Comparison of ENCODE assay signal across 15 mouse cellular contexts in genomic region chr1:25082377-25082776, GRCm38 (mm10).
DNase-seq lines count a peak whose midpoint lies in the region; ATAC-seq lines count a peak whose summit lies in the region.
"Had no signal": no experiment of that assay in that cellular context is flagged by ENCODE, and none has a peak within 500 bp of the region (broad histone marks: within the 10 kb centered on the region; RNA-seq: fewer than 3 reads in every experiment).

No protein-coding gene starts in this region.

- 61% methylated on average over 8 of the region's 8 CpGs for WGBS in forebrain, embryonic 13.5 days
- 77% methylated on average over 8 of the region's 8 CpGs for WGBS in forebrain, embryonic 10.5 days
- 54% methylated on average over 8 of the region's 8 CpGs for WGBS in neural tube, embryonic 15.5 days

- ATAC-seq in forebrain, embryonic 13.5 days: 0 out of 2 replicates have a peak, but pooled peaks have one; percentile 59
- ATAC-seq in neural tube, embryonic 15.5 days (ENCODE audit: low FRiP score): peak; percentile 61; the same call in 1 of the 2 replicates
- ATAC-seq: activated CD4-positive, CD25-positive, alpha-beta regulatory T cell, adult 4 months; intestine, embryonic 15.5 days had no signal

- no peak for DNase-seq in forebrain, embryonic 10.5 days (ENCODE audit: extremely low spot score, low spot score)
- DNase-seq in neural tube, embryonic 10.5 days (ENCODE audit: extremely low spot score, low spot score): no peak
- peak; percentile 48 to 66 for DNase-seq in left cerebral cortex, adult 9 months (ENCODE audit: low spot score in 2 of 2)
- peak; percentile 51 to 69 for DNase-seq in right cerebral cortex, postnatal 36 days (ENCODE audit: low spot score in 2 of 2)
- DNase-seq in cerebellum, postnatal 10 days: no peak
- no peak for DNase-seq in cerebellum, postnatal 36 days
- DNase-seq: kidney, postnatal 36 days; liver, embryonic 13.5 days had no signal

- no peak overlapping the region for H3K4me2 ChIP-seq in forebrain, embryonic 13.5 days
- no peak overlapping the region for H3K4me2 ChIP-seq in neural tube, embryonic 15.5 days
- H3K4me2 ChIP-seq: embryonic facial prominence, embryonic 13.5 days; heart, embryonic 12.5 days; intestine, embryonic 15.5 days; liver, embryonic 13.5 days had no signal

- no peak overlapping the region for H3K27ac ChIP-seq in forebrain, embryonic 13.5 days
- no peak overlapping the region for H3K27ac ChIP-seq in forebrain, embryonic 10.5 days
- no peak overlapping the region for H3K27ac ChIP-seq in neural tube, embryonic 15.5 days (replicated peaks)
- H3K27ac ChIP-seq: embryonic facial prominence, embryonic 13.5 days; intestine, embryonic 15.5 days; liver, embryonic 13.5 days; macrophage had no signal

- no peaks in the 10 kb centered on the region for H3K9me3 ChIP-seq in forebrain, embryonic 13.5 days (replicated peaks)
- H3K9me3 ChIP-seq in forebrain, embryonic 10.5 days: no peaks in the 10 kb centered on the region
- H3K9me3 ChIP-seq in neural tube, embryonic 15.5 days (replicated peaks): no peaks in the 10 kb centered on the region
- H3K9me3 ChIP-seq: embryonic facial prominence, embryonic 13.5 days; heart, embryonic 12.5 days; intestine, embryonic 15.5 days; liver, embryonic 13.5 days had no signal

- H3K4me1 ChIP-seq in forebrain, embryonic 13.5 days: peaks cover 22% of the 10 kb centered on the region
- H3K4me1 ChIP-seq in forebrain, embryonic 10.5 days: peaks cover 33% of the 10 kb centered on the region
- peaks cover 15% of the 10 kb centered on the region for H3K4me1 ChIP-seq in neural tube, embryonic 15.5 days
- H3K4me1 ChIP-seq: intestine, embryonic 15.5 days; liver, embryonic 13.5 days had no signal

- H3K9ac ChIP-seq in forebrain, embryonic 13.5 days: no peak overlapping the region
- H3K9ac ChIP-seq in neural tube, embryonic 15.5 days (replicated peaks): no peak overlapping the region
- H3K9ac ChIP-seq: embryonic facial prominence, embryonic 13.5 days; heart, embryonic 12.5 days; intestine, embryonic 15.5 days; liver, embryonic 13.5 days had no signal

- no peaks in the 10 kb centered on the region for H3K27me3 ChIP-seq in forebrain, embryonic 13.5 days
- H3K27me3 ChIP-seq in forebrain, embryonic 10.5 days (ENCODE audit: poor library complexity, severe bottlenecking): no peaks in the 10 kb centered on the region
- no peaks in the 10 kb centered on the region for H3K27me3 ChIP-seq in neural tube, embryonic 15.5 days (replicated peaks)
- H3K27me3 ChIP-seq: embryonic facial prominence, embryonic 13.5 days; heart, embryonic 12.5 days; intestine, embryonic 15.5 days; liver, embryonic 13.5 days had no signal

- H3K36me3 ChIP-seq in forebrain, embryonic 13.5 days (ENCODE audit: poor library complexity, severe bottlenecking): no peaks in the 10 kb centered on the region
- no peaks in the 10 kb centered on the region for H3K36me3 ChIP-seq in forebrain, embryonic 10.5 days (replicated peaks)
- no peaks in the 10 kb centered on the region for H3K36me3 ChIP-seq in neural tube, embryonic 15.5 days
- H3K36me3 ChIP-seq: embryonic facial prominence, embryonic 13.5 days; heart, embryonic 12.5 days; intestine, embryonic 15.5 days; liver, embryonic 13.5 days had no signal

- H3K4me3 ChIP-seq in forebrain, embryonic 13.5 days: no peak overlapping the region
- H3K4me3 ChIP-seq in forebrain, embryonic 10.5 days: no peak overlapping the region
- H3K4me3 ChIP-seq in neural tube, embryonic 15.5 days (replicated peaks): no peak overlapping the region
- H3K4me3 ChIP-seq: embryonic facial prominence, embryonic 13.5 days; heart, embryonic 12.5 days; intestine, embryonic 15.5 days; liver, embryonic 13.5 days had no signal

Comparison
In these comparisons a context has a peak if more than half of its experiments do, and no peak if none do; other contexts are left out.
1. DNase-seq: peak in left cerebral cortex, adult 9 months (2 of 2) and right cerebral cortex, postnatal 36 days (2 of 2); none in forebrain, embryonic 10.5 days (single experiment), neural tube, embryonic 10.5 days (single experiment), cerebellum, postnatal 10 days (0 of 2) and cerebellum, postnatal 36 days (0 of 2).